Mouse (Mus musculus) MEL (cell line): Measurements from ENCODE around the gene Mlxip. TPM values are rescaled to one million over a fixed set of nuclear protein-coding genes. Genes with fewer than 3 reads are reported as not detected.

Source experiments
- DNase-seq: peaks from one replicate; pipeline ENCODE4 v3.0.0; 2011; ENCODE audit warnings: low read depth, low spot score
- H3K27ac ChIP-seq: 2 replicates; pipeline ENCODE4 v1.5.1; 2012; ENCODE audit warnings: low read depth, mild to moderate bottlenecking, control low read depth, low read length, moderate library complexity; ENCODE audit not compliant: control insufficient read depth
- H3K27me3 ChIP-seq, 2 experiments: fragments of 150-350 bp in 1 of 2; sonication (generic) in 1 of 2; 2 replicates each; pipeline ENCODE4 v1.6.1; 2012; ENCODE audit warnings: low read length in 2 of 2, mild to moderate bottlenecking in 2 of 2, improper control_type of control experiment in 1 of 2, moderate library complexity in 1 of 2; ENCODE audit not compliant: insufficient read depth in 2 of 2, control insufficient read depth in 1 of 2
- H3K36me3 ChIP-seq, 2 experiments: 2 replicates each; pipeline ENCODE4 v1.6.1; 2012 to 2014; ENCODE audit warnings: low read length in 2 of 2, improper control_type of control experiment in 1 of 2, inconsistent platforms in 1 of 2, mild to moderate bottlenecking in 1 of 2; ENCODE audit not compliant: insufficient read depth in 2 of 2, control insufficient read depth in 1 of 2
- H3K4me1 ChIP-seq, 2 experiments: fragments of 150-350 bp in 1 of 2; sonication (generic) in 1 of 2; 2 replicates each; pipeline ENCODE4 v1.6.1; 2012; ENCODE audit warnings: low read length in 2 of 2, improper control_type of control experiment in 1 of 2, mild to moderate bottlenecking in 1 of 2; ENCODE audit not compliant: insufficient read depth in 2 of 2, control insufficient read depth in 1 of 2
- H3K4me3 ChIP-seq, 2 experiments: fragments of 150-350 bp in 1 of 2; sonication (generic) in 1 of 2; 2 replicates each; pipeline ENCODE4 v1.5.1; 2012; ENCODE audit warnings: low read depth in 2 of 2, low read length in 2 of 2, mild to moderate bottlenecking in 2 of 2, moderate library complexity in 2 of 2, control low read depth in 1 of 2, improper control_type of control experiment in 1 of 2; ENCODE audit not compliant: control insufficient read depth in 1 of 2, insufficient read depth in 1 of 2
- H3K79me2 ChIP-seq: 2 replicates; pipeline ENCODE4 v1.6.1; 2012; ENCODE audit warnings: mild to moderate bottlenecking, low read length, moderate library complexity; ENCODE audit not compliant: control insufficient read depth, poor library complexity, insufficient read depth
- H3K9ac ChIP-seq: 2 replicates; pipeline ENCODE4 v1.6.1; 2012; ENCODE audit warnings: low read depth, mild to moderate bottlenecking, control low read depth, low read length, moderate library complexity; ENCODE audit not compliant: control insufficient read depth, poor library complexity, severe bottlenecking
- H3K9me3 ChIP-seq: fragments of 150-350 bp; sonication (generic); replicated peaks from 2 replicates; pipeline ENCODE4 v1.6.1; 2012; ENCODE audit warnings: mild to moderate bottlenecking, low read length, improper control_type of control experiment, moderate library complexity; ENCODE audit not compliant: insufficient read depth
- BHLHE40 ChIP-seq: IDR thresholded peaks from 2 replicates; pipeline ENCODE4 v1.6.1; 2012; ENCODE audit warnings: low read depth, mild to moderate bottlenecking, inconsistent platforms, low read length, improper control_type of control experiment, borderline replicate concordance
- CHD1 ChIP-seq: IDR thresholded peaks from 2 replicates; pipeline ENCODE4 v1.6.1; 2012; ENCODE audit warnings: low read depth, mild to moderate bottlenecking, inconsistent platforms, low read length, improper control_type of control experiment
- ELF1 ChIP-seq: IDR thresholded peaks from 2 replicates; pipeline ENCODE4 v1.6.1; 2014; ENCODE audit warnings: low read depth, mild to moderate bottlenecking, inconsistent platforms, low read length, improper control_type of control experiment, moderate library complexity
- ETS1 ChIP-seq: IDR thresholded peaks from 2 replicates; pipeline ENCODE4 v1.6.1; 2012; ENCODE audit warnings: low read depth, mild to moderate bottlenecking, inconsistent platforms, low read length, improper control_type of control experiment, moderate library complexity
- GABPA ChIP-seq: IDR thresholded peaks from 2 replicates; pipeline ENCODE4 v1.6.1; 2012; ENCODE audit warnings: low read depth, mild to moderate bottlenecking, inconsistent platforms, low read length, improper control_type of control experiment, moderate library complexity
- KAT2A ChIP-seq: conservative IDR thresholded peaks from 2 replicates; pipeline ENCODE4 v1.6.1; 2012; ENCODE audit warnings: low read depth, low read length, improper control_type of control experiment, inconsistent platforms
- MAFK ChIP-seq: IDR thresholded peaks from 2 replicates; pipeline ENCODE4 v1.6.1; 2011; ENCODE audit warnings: low read depth, mild to moderate bottlenecking, low read length, improper control_type of control experiment, borderline replicate concordance
- MAX ChIP-seq: IDR thresholded peaks from 2 replicates; pipeline ENCODE4 v1.6.1; 2011; ENCODE audit warnings: low read length, improper control_type of control experiment
- MXI1 ChIP-seq: IDR thresholded peaks from 2 replicates; pipeline ENCODE4 v1.6.1; 2011; ENCODE audit warnings: mild to moderate bottlenecking, low read depth, low read length, improper control_type of control experiment
- MYB ChIP-seq: IDR thresholded peaks from 2 replicates; pipeline ENCODE4 v1.6.1; 2011; ENCODE audit warnings: mild to moderate bottlenecking, low read depth, low read length, improper control_type of control experiment
- MYC ChIP-seq: IDR thresholded peaks from 2 replicates; pipeline ENCODE4 v1.6.1; 2011; ENCODE audit warnings: low read depth, mild to moderate bottlenecking, low read length, improper control_type of control experiment, moderate library complexity
- POLR2AphosphoS5 ChIP-seq: IDR thresholded peaks from 2 replicates; pipeline ENCODE4 v1.6.1; 2012; ENCODE audit warnings: low read depth, borderline replicate concordance, mild to moderate bottlenecking, inconsistent platforms, low read length, moderate library complexity, mixed read lengths
- ZC3H11A ChIP-seq: IDR thresholded peaks from 2 replicates; pipeline ENCODE4 v1.6.1; 2012; ENCODE audit warnings: low read depth, mild to moderate bottlenecking, inconsistent platforms, low read length, improper control_type of control experiment
- ZMIZ1 ChIP-seq: IDR thresholded peaks from 2 replicates; pipeline ENCODE4 v1.6.1; 2012; ENCODE audit warnings: low read depth, mild to moderate bottlenecking, inconsistent platforms, low read length, improper control_type of control experiment, moderate library complexity
- polyA plus RNA-seq, 2 experiments: library from polyadenylated mRNA; stranded (reverse) in 1 of 2; unstranded in 1 of 2; fragments of >175 nt in 1 of 2; fragments of >200 nt in 1 of 2; gene quantifications; 2 replicates each; pipeline versions ENCODE4 v1.2.1 to v1.2.4; 2012; ENCODE audit warnings: low replicate concordance in 2 of 2, low read depth in 1 of 2; ENCODE audit not compliant: insufficient read length in 2 of 2, insufficient read depth in 1 of 2, missing spikeins in 1 of 2
- total RNA-seq: library from RNA; depleted of rRNA; stranded (reverse); fragments of 300-350 nt; gene quantifications from 2 replicates; pipeline ENCODE4 v1.2.3, GENCODE M21; 2012

Mlxip gene
- total and polyA plus RNA-seq, 3 experiments: 5.2 to 21.9 TPM; not detected in 1

DNA sequence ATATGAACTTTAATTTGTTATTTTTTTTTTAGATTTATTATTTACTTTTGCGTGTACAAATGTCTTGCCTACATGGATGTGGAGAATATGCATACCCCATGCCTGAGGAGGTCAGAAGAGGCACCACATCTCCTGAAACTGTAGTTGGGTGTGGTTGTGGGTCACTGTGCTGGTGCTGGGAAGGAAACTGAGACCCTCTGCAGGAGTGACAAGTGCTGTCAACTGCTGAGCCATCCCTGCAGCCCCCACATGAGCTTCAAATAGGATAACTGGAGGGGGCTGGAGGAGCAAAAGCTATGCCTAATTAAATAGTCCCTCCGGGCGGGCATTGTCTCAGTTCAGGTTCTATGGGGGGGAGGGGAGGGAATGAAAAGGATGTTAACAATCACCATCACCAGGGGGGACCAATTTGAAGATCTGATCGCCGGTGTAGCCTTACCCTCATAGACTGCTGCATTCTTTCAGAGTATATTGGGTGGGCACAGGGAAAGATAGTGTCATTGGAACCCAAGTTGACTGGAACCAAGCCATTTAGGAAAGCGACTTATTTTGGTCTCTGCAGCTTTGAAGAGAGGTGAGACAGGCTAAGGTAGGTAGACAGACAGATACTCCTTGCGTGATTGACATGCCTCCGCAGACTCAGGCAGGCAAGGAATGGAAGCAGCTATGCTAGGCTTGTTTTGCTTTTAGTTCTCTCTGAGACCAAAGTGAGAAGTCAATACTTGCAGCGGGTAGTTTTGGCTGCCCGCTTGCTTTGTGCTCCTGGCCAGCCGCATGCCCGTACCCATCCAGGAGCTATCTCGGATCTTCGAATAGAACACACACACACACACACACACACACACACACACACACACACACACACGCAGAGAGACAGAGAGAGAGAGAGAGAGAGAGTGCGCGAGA, 3.8 kb upstream of the Mlxip start:
- H3K4me1 ChIP-seq: peaks cover 3 to 13% of the 10 kb centered on the region in 2 experiments; a peak in 3 of 4 replicates
- H3K9me3 ChIP-seq: no peaks in the 10 kb centered on the region
- H3K79me2 ChIP-seq: peaks cover 11% of the 10 kb centered on the region
- DNase-seq: no peak
- H3K4me3 ChIP-seq: no peak overlapping the region
- H3K9ac ChIP-seq: no peak overlapping the region
- no peak for TF ChIP-seq MYB
- TF ChIP-seq MXI1: no peak
- TF ChIP-seq, all 39 proteins: peak for 0
- Histone ChIP-seq H3K36me3 (peaks cover 0 to 15% of the 10 kb centered on the region in 2 experiments; a peak in 2 of 4 replicates), H3K27me3 (no peaks in the 10 kb centered on the region), H3K27ac (no peak overlapping the region)

- H3K36me3 ChIP-seq: peaks cover 0 to 20% of the 10 kb centered on the region in 2 experiments; a peak in 2 of 4 replicates
- H3K79me2 ChIP-seq: peaks cover 18% of the 10 kb centered on the region
- H3K4me1 ChIP-seq: peaks cover 5 to 20% of the 10 kb centered on the region in 2 experiments; a peak in 3 of 4 replicates
- H3K9me3 ChIP-seq: no peaks in the 10 kb centered on the region
- H3K9ac ChIP-seq: no peak overlapping the region
- H3K4me3 ChIP-seq: no peak overlapping the region
- H3K27ac ChIP-seq: no peak overlapping the region
- H3K27me3 ChIP-seq: no peaks in the 10 kb centered on the region
- TF ChIP-seq ETS1 (no peak), BHLHE40 (no peak), POLR2AphosphoS5 (no peak), ZC3H11A (no peak), GABPA (no peak), MXI1 (no peak), MYB (no peak), MAFK (no peak), MYC (no peak), MAX (no peak), KAT2A (no peak), ZMIZ1 (no peak), CHD1 (no peak), ELF1 (no peak)
- no peak for DNase-seq
Observed at GRCm38 (mm10) chr5:123391442-123391809, 3.2 kb upstream of the Mlxip start.
